Mouse (Mus musculus) cortical plate, adult 2 months (tissue): ENCODE measurements around the gene Zfp148. TPM values are rescaled to one million over a fixed set of nuclear protein-coding genes. Genes with fewer than 3 reads are reported as not detected.
"Not testable (repeated sequence)": the region's sequence is repeated elsewhere in the genome, so short reads cannot be mapped to it uniquely, and the experiment has no call there.

Experiments used
- H3K27ac ChIP-seq: fragments of 200-500 bp; 2 replicates; pipeline ENCODE4 v1.5.1; 2012; ENCODE audit warnings: low read length, control low read depth, inconsistent platforms; ENCODE audit not compliant: insufficient read depth
- H3K4me1 ChIP-seq: fragments of 200-500 bp; 2 replicates; pipeline ENCODE4 v1.6.1; 2011; ENCODE audit warnings: low read length; ENCODE audit not compliant: control insufficient read depth, insufficient read depth
- H3K4me3 ChIP-seq: fragments of 200-500 bp; 2 replicates; pipeline ENCODE4 v1.5.1; 2011; ENCODE audit warnings: mild to moderate bottlenecking, low read length, control low read depth; ENCODE audit not compliant: insufficient read depth
- CTCF ChIP-seq: fragments of 200-500 bp; IDR thresholded peaks from 2 replicates; pipeline ENCODE4 v1.5.1; 2011; ENCODE audit warnings: mild to moderate bottlenecking, control low read depth, low read length; ENCODE audit not compliant: insufficient read depth; ENCODE audit errors: extremely low read depth
- POLR2A ChIP-seq: fragments of 200-500 bp; IDR thresholded peaks from 2 replicates; pipeline ENCODE4 v1.6.1; 2011; ENCODE audit warnings: mild to moderate bottlenecking, low read length, control low read depth; ENCODE audit not compliant: insufficient read depth; ENCODE audit errors: extremely low read depth
- polyA plus RNA-seq: library from polyadenylated mRNA; depleted of rRNA; stranded (reverse); fragments of >200 nt; gene quantifications from 2 replicates; pipeline ENCODE4 v1.2.3, GENCODE M21; 2012; rRNA removed

Zfp148 gene
- polyA plus RNA-seq: 35.5 and 38.6 TPM in 2 replicates

DNA sequence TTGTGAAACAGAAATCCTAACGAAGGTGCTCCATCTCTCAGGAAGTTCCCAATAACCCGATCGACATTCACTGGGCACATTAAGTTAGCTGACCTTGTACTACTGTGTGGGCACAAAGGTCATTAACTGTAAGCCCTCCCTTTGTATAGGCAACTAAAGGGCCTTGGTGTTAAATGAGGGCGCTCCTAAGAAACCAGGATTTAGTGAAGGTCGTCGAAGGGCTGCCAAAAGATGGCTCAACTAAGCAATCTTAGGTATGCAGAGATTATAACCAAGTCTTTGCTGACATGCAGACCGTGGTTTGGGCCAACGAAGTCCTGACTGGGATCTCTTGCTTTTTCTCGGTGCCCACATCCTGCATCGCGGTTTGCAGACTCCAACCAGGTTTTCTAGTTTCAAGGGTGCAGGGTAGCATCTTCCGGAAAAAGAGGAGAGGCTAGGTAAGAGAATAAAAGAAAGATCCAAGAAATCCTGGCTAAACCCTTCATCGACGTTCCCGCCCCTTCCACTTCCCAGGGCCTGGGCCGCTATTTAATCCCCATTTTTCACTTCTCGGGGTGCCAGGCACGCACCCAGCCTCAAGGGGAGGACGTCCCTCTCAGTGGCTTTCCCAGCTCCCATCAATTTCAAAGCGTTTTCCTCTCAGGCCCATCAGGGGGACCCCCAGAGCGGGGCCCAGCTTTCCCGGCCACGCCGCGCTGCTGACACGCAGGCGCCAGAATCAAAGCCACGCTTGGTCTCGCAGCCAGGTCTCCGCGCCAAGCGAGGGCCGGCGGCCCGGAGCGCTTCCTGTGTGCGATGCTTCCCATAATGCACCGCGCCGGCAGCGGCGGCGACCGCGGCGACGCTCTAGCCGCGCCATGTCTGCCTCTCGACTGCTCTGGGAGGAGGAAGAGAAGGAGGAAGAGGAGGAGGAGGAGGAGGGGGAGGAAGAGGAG lies at the start of gene Zfp148:
TSS of gene Zfp148 (plus strand) at position 893 of the 938 bp plus-strand sequence.
- 0 out of 2 replicates have a peak, but pooled peaks have one; percentile 35 for TF ChIP-seq POLR2A
- peak within 1 kb of the TSS; percentile 98 for H3K27ac ChIP-seq

DNA sequence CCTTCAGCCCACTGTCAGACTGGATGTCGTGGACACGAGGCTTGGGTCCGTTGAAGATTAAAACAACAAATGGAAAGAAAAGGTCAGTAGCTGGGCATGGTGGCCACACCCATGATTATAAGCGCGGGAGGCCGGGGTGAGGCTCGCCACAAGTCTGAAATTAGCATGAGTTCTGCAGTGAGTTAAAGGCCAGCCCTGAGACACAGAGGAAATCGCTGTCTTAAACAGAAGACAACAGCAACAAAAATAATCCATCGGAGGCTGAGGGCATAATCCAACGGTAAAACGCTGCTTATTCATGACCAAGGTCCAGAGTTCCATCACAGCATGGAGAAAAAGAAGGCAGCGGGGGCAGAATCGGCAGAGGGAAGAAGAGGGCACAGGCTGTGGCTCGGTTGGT lies 47.6 kb upstream of the Zfp148 start:
- Histone ChIP-seq H3K27ac (no peak overlapping the region), H3K4me1 (no peaks in the 10 kb centered on the region), H3K4me3 (no peak overlapping the region)
- TF ChIP-seq POLR2A (no peak), CTCF (no peak)

More for the DNA sequence above, at the start of gene Zfp148:
- peak within 1 kb of the TSS; percentile 99 for H3K4me3 ChIP-seq
- not testable (repeated sequence) for H3K4me1 ChIP-seq

- H3K4me3 ChIP-seq: no peak overlapping the region
- no peak overlapping the region for H3K27ac ChIP-seq
- peak; percentile 55 for TF ChIP-seq CTCF
- no peak for TF ChIP-seq POLR2A
- H3K4me1 ChIP-seq: no peaks in the 10 kb centered on the region
Observed at GRCm38 (mm10) chr16:33337177-33337576, 43.5 kb upstream of the Zfp148 start.

GRCm38 (mm10) chr16:33337681-33338080 lies 43.0 kb upstream of the Zfp148 start:
- no peak overlapping the region for H3K4me3 ChIP-seq

DNA sequence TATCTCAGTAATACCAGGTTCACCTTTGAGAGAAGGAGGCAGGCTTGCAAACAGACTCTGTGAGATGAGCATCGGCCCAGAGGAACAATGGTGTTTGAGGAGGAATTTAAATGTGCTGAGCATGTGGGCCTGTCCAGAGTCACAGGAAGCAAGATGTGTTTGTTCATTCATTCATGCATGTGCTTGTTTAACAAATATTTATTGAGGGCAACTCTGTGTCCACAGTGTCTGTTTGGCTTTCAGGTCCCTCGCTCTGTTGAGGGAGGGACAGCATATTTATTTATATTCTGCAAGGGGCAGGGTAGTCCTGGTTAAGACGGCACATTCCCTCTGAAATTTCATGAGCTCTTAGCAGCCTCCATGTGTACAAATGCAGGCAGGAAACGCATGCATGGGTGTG lies 42.1 kb upstream of the Zfp148 start:
- no peak for TF ChIP-seq POLR2A
- no peak for TF ChIP-seq CTCF
- Histone ChIP-seq H3K27ac (no peak overlapping the region), H3K4me1 (no peaks in the 10 kb centered on the region), H3K4me3 (no peak overlapping the region)

More at GRCm38 (mm10) chr16:33337681-33338080, 43.0 kb upstream of the Zfp148 start:
- no peak overlapping the region for H3K27ac ChIP-seq
- H3K4me1 ChIP-seq: no peaks in the 10 kb centered on the region
- no peak for TF ChIP-seq POLR2A
- TF ChIP-seq CTCF: no peak

DNA sequence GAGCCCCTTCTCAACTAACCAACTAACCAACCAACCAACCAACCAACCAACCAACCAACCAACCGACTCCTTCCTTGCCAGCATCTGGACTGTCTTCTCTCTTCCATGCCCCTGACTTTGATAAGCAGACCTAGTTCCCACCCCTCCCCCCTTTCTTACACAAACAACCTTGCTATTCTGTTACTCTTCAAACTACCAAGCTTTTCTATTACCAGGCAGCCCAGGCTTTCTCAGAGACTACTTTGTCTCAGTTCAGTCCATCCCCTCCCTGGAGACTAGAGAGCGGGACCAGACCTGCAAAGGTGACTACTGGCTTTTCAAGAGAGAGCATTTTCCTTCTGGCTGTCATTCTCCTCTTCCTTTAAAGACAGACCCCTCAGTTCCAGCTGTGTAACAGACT lies 41.2 kb upstream of the Zfp148 start:
- Histone ChIP-seq H3K27ac (no peak overlapping the region), H3K4me1 (peaks cover 3% of the 10 kb centered on the region; the same call in 1 of the 2 replicates), H3K4me3 (no peak overlapping the region)
- no peak for TF ChIP-seq CTCF
- TF ChIP-seq POLR2A: no peak

DNA sequence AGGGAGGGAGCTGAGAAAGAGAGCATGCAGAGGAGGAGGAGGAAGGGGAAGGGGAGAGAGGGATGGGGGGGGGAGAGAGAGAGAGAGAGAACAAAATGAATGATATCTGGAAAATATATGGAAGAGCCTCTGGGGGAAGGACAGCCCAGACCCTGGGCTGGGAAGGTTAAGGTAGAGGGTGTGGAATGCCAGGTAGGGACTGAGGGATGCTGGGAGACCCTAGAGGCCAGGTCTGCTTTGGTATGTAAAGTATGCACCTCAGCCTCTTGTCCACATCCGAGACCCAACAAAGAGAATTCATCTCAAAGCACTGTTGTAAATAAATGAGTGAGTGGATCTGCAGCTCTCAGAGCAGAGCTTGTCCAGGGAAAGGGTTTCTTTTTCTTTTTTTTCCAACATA lies 38.3 kb upstream of the Zfp148 start:
- Histone ChIP-seq H3K4me1 (peaks cover 6% of the 10 kb centered on the region; the same call in 1 of the 2 replicates), H3K4me3 (no peak overlapping the region), H3K27ac (no peak overlapping the region)
- TF ChIP-seq CTCF (no peak), POLR2A (no peak)

DNA sequence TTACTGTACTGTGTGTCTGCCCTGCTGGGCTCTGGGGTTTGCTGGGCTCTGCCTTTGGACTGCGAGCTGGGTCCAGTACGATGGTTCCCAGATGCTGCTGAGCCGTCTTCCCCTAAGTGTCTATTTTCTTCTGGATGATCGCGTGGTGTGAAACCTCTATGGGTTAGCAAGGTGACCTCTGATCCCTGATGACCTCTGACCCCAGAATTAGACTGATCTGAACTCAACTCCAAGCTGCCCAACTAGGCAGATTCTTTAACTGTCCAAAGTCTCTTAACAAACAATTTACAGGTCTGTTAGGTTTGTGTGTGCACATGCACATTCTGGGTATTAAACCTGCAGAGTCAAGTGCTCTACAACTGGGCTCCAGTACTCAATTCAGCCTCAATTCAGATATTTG lies 37.5 kb upstream of the Zfp148 start:
- TF ChIP-seq POLR2A (no peak), CTCF (no peak)
- H3K4me1 ChIP-seq: peaks cover 6% of the 10 kb centered on the region; the same call in 1 of the 2 replicates
- H3K4me3 ChIP-seq: no peak overlapping the region
- H3K27ac ChIP-seq: no peak overlapping the region

DNA sequence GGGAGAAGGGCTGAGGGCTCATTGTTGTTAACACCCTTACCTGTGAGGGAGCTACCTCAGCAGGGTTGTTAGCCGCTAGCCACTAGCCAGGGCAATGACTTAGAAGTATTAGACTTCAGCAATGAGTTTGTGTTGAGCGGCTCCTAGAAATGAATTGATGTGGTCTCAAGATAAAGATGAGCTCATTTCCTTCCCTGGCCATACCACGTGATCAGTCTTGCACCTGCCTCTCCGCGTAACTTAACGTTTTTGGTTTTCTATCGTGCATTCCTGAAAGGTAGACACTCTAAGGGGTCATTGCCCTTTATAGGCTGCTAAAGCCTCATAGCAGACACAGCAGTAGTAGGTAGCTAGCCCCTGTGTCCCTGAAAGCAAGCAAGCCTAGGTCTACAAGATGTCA lies 37.0 kb upstream of the Zfp148 start:
- TF ChIP-seq CTCF: no peak
- TF ChIP-seq POLR2A: no peak
- peaks cover 6% of the 10 kb centered on the region; the same call in 1 of the 2 replicates for H3K4me1 ChIP-seq
- H3K27ac ChIP-seq: peak overlapping the region; percentile 7
- no peak overlapping the region for H3K4me3 ChIP-seq

GRCm38 (mm10) chr16:33344379-33344778 lies 36.3 kb upstream of the Zfp148 start:
- no peak for TF ChIP-seq CTCF
- peak; percentile 70 for TF ChIP-seq POLR2A
- Histone ChIP-seq H3K4me1 (peaks cover 6% of the 10 kb centered on the region; the same call in 1 of the 2 replicates), H3K4me3 (no peak overlapping the region), H3K27ac (peak overlapping the region; percentile 7)
